Mouse (Mus musculus) MEL (cell line): ENCODE measurements at regions not wholly inside any gene's neighbourhood (a gene's known extent, or its start where the extent isn't known, plus 50 kb on each side); places are given as distances from the start of the nearest gene placed in this dataset.

ENCODE experiments used
- CTCF ChIP-seq, 3 experiments: IDR thresholded peaks in 2 of 3; conservative IDR thresholded peaks in 1 of 3; 2 replicates each; pipeline ENCODE4 v1.5.1; 2011 to 2012; ENCODE audit warnings: low read length in 3 of 3, low read depth in 2 of 3, mild to moderate bottlenecking in 2 of 3, improper control_type of control experiment in 1 of 3, inconsistent platforms in 1 of 3, mixed read lengths in 1 of 3, moderate library complexity in 1 of 3; ENCODE audit not compliant: control insufficient read depth in 1 of 3, insufficient read depth in 1 of 3, poor library complexity in 1 of 3, severe bottlenecking in 1 of 3
- ELF1 ChIP-seq: IDR thresholded peaks from 2 replicates; pipeline ENCODE4 v1.6.1; 2014; ENCODE audit warnings: low read depth, mild to moderate bottlenecking, inconsistent platforms, low read length, improper control_type of control experiment, moderate library complexity
- EP300 ChIP-seq, 2 experiments: IDR thresholded peaks; 2 replicates each; pipeline ENCODE4 v1.6.1; 2011; ENCODE audit warnings: improper control_type of control experiment in 2 of 2, low read length in 2 of 2, low read depth in 1 of 2, mild to moderate bottlenecking in 1 of 2
- GABPA ChIP-seq: IDR thresholded peaks from 2 replicates; pipeline ENCODE4 v1.6.1; 2012; ENCODE audit warnings: low read depth, mild to moderate bottlenecking, inconsistent platforms, low read length, improper control_type of control experiment, moderate library complexity
- MAX ChIP-seq: IDR thresholded peaks from 2 replicates; pipeline ENCODE4 v1.6.1; 2011; ENCODE audit warnings: low read length, improper control_type of control experiment
- MXI1 ChIP-seq: IDR thresholded peaks from 2 replicates; pipeline ENCODE4 v1.6.1; 2011; ENCODE audit warnings: mild to moderate bottlenecking, low read depth, low read length, improper control_type of control experiment
- POLR2A ChIP-seq, 2 experiments: IDR thresholded peaks; 2 replicates each; pipeline ENCODE4 v1.6.1; 2011 to 2012; ENCODE audit warnings: low read length in 2 of 2, mild to moderate bottlenecking in 2 of 2, control low read depth in 1 of 2, improper control_type of control experiment in 1 of 2, low read depth in 1 of 2, moderate library complexity in 1 of 2; ENCODE audit not compliant: control insufficient read depth in 1 of 2, insufficient read depth in 1 of 2, poor library complexity in 1 of 2
- USF1 ChIP-seq: IDR thresholded peaks from 2 replicates; pipeline ENCODE4 v1.6.1; 2014; ENCODE audit warnings: low read depth, mild to moderate bottlenecking, inconsistent platforms, low read length, improper control_type of control experiment, moderate library complexity
- USF2 ChIP-seq, 2 experiments: IDR thresholded peaks; 2 replicates each; pipeline ENCODE4 v1.6.1; 2011 to 2012; ENCODE audit warnings: improper control_type of control experiment in 2 of 2, low read length in 2 of 2, borderline replicate concordance in 1 of 2, inconsistent platforms in 1 of 2, low read depth in 1 of 2, mild to moderate bottlenecking in 1 of 2; ENCODE audit not compliant: insufficient read depth in 1 of 2
- ZKSCAN1 ChIP-seq: IDR thresholded peaks from 2 replicates; pipeline ENCODE4 v1.6.1; 2012; ENCODE audit warnings: low read depth, mild to moderate bottlenecking, inconsistent platforms, low read length, improper control_type of control experiment, moderate library complexity
- ZNF384 ChIP-seq: IDR thresholded peaks from 2 replicates; pipeline ENCODE4 v1.6.1; 2012; ENCODE audit warnings: low read depth, mild to moderate bottlenecking, inconsistent platforms, low read length, improper control_type of control experiment

GRCm38 (mm10) chr7:51268743-51269142 is 242.1 kb upstream of the Ano5 start:
- no peak for TF ChIP-seq USF1
- TF ChIP-seq EP300 (IDR thresholded peaks at IDR 0.05; ENCODE audit: low read depth in 1 of 2, low read length in 2 of 2), result no peak
- TF ChIP-seq GABPA, result no peak
- no peak for TF ChIP-seq MXI1
- no peak for TF ChIP-seq POLR2A (IDR thresholded peaks at IDR 0.05; ENCODE audit: control insufficient read depth in 1 of 2, insufficient read depth in 1 of 2, low read depth in 1 of 2, low read length in 2 of 2, poor library complexity in 1 of 2)
- no peak for TF ChIP-seq ZNF384
- no peak for TF ChIP-seq ELF1
- TF ChIP-seq MAX, result no peak
- no peak for TF ChIP-seq ZKSCAN1
- TF ChIP-seq CTCF (IDR thresholded peaks at IDR 0.05 in 2 of 3, conservative IDR thresholded peaks at IDR 0.05 in 1 of 3; ENCODE audit: control insufficient read depth in 1 of 3, insufficient read depth in 1 of 3, low read depth in 2 of 3, low read length in 3 of 3, poor library complexity in 1 of 3, severe bottlenecking in 1 of 3), result no peak
- no peak for TF ChIP-seq USF2 (IDR thresholded peaks at IDR 0.05; ENCODE audit: borderline replicate concordance in 1 of 2, insufficient read depth in 1 of 2, low read depth in 1 of 2, low read length in 2 of 2)
